Mouse (Mus musculus) C2C12 (cell line): ENCODE results near the gene Urb1.

Experiments used
- CTCF ChIP-seq: IDR thresholded peaks from one replicate; pipeline ENCODE4 v1.5.1; 2011; ENCODE audit not compliant: control insufficient read depth, insufficient read depth, insufficient read length
- MAX ChIP-seq: IDR thresholded peaks from one replicate; pipeline ENCODE4 v1.6.1; 2011; ENCODE audit warnings: mild to moderate bottlenecking, control low read depth
- MYOD1 ChIP-seq: IDR thresholded peaks from one replicate; pipeline ENCODE4 v1.6.1; 2011; ENCODE audit warnings: low read depth; ENCODE audit not compliant: control insufficient read depth, insufficient read length
- MYOG ChIP-seq: IDR thresholded peaks from one replicate; pipeline ENCODE4 v1.6.1; 2011; ENCODE audit not compliant: control insufficient read depth, insufficient read length; ENCODE audit errors: extremely low read depth
- USF1 ChIP-seq: IDR thresholded peaks from one replicate; pipeline ENCODE4 v1.6.1; 2011; ENCODE audit warnings: low read depth, mild to moderate bottlenecking, control low read depth, moderate library complexity

DNA sequence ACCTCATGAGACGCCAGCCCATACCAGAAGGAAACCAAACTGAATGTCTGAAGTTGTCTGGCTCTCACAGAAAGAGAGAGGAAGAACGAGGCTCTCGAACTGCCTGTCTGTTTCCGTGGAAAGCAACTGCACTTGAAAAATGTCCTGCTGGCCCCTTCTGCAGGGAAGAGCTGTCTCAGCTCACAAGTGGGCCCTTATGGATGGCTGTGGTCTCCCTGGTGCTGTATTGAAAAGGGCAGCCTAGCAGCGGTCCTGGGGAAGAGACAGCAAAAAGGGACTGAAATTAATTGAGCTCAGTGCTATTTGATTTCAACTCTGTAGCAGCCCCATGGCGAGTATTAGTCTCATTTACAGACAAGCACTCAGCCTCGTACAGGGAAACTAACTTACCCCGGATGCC lies 27.2 kb upstream of the Urb1 start:
- TF ChIP-seq MAX, result no peak
- TF ChIP-seq CTCF, result no peak
- no peak for TF ChIP-seq MYOG
- no peak for TF ChIP-seq MYOD1
- no peak for TF ChIP-seq USF1
